Mouse (Mus musculus) frontal cortex, adult (tissue): ENCODE results near the gene Dlgap1.

Source experiments
- ATAC-seq: cut with Nextera tagmentation; 2 replicates; pipeline ENCODE4 v1.9.2; 2017; ENCODE audit warnings: mild to moderate bottlenecking, moderate library complexity, mixed read lengths; ENCODE audit not compliant: low TSS enrichment

Dlgap1 gene

DNA sequence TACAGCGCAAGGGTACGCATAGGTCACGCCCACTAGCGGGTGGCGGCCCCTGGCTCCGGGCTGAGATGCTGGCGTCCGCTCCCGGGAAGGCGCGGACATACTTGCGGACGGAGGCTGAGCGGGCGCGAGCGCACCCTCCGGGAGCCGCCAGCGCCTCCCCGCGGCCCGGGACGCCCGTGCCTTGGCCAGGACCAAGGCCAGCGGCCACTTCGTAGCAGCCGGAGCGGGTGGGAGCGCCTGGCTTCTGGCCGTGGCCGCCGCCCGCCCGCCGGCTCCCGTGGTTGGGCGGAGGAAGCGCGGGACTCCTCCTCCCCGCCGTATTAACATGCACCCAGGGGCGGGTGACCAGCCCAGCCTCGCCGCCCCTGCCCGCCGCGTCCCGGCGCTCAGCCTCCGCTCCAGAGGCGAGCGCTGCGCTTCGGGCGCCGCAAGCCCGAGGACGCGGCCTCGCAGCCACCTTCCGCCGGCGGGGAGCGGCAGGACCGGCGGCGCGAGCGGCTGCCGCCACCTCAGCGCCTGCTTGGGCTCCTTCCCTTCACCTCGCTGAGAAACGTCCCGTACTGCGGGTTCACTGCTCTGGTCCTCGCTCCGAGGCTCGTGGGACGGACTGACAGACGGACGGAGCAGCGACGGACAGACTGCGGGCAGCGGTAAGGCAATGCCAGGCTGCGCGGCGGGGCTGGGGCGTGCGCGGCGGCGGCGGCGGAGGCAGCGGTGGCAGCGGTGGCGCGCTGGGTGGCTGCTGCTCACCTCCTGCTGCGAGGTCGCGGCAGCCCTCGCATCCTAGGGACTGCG lies at the start of gene Dlgap1:
Gene Dlgap1, plus strand, starts transcription at position 53 of the 795 bp plus-strand sequence.
- ATAC-seq, result peak; percentile 79

DNA sequence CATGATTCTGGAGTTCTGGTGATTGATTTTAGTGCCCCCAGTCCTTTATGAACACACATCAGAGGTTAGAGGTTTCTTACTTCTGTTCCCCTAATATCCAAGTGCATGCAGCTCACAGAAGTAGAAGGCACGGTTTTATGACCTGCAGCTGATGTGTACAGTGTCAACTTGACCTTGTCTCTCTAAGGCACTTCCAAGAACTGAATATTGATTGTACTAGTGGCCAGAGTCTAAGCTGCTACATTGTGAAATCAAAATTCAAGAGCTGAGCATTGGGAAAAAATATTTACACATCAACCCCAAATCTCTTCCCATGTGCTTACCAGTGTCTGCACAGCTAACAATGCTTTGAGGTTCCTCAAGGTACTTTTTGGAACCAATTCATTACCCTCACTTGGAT lies 13.9 kb upstream of the Dlgap1 start:
- no peak for ATAC-seq

DNA sequence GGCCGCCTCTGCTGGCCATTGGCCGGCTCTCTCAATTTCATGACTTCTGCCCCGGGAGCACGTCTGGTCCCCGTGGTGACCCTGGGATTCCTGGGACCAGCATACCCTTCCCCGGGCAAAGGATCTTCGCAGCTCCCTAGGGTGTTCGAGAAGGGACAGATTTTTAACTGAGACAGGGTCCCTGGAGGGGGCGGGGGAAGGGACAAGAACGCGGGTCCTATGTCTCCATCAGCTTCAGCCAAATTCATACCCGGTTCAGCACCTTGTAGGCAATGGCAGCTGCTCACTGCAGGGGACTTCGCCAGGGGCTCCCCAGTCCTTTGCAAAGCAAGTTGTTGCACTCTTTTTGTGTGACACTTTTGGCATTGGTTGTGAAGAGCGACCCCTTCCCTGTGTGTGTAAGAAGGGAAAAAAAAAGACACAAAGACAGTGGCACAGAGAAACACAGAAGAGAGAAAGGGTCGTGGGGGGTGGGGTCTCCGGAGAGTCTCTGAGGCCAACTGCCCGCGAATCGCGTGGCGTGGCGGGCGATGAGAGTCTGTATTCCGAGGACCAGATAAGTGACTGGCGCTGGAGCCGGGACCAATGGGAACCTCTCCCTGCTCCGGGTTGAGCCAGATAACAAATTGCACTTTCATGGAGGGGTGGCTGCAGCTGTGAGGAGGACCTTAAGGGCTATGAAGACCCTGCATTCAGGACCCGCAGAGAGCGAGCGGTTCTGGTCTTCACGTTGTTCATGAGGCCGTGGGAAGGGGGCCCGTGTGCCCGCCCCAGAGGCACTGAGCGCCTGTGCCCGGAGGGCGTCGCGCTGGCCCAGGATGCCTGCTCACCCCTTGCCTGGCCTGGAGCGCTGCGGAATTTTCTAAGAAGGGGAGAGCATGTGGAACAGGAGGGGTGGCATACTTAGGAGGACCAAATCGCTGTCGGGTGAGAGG lies 1.2 kb downstream of the Dlgap1 start:
- no peak; the same call in 1 of the 2 replicates for ATAC-seq

- ATAC-seq, result no peak
These were observed 4.2 kb downstream of the Dlgap1 start for GRCm38 (mm10) chr17:69973081-69973480.

DNA sequence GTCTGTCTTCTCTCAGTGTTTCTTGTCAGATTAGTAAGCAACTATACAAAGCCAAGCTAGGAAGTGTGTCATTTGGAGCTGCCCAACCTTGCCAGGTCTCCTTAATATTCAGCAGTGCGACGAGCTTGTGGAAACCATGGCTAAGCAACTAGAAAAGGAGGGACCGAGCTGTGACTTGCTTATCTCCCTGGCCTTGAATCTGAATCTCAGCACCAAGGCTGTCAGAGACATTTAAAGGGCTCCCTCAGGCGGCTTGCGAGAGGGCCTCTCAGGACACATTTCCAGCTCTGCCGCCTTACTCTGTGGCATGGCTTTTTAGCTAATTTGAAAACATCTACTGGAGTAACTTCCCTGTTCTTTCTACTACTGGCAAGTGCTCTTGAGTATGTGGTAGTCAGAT lies 5.1 kb downstream of the Dlgap1 start:
- peak; percentile 38; the same call in 1 of the 2 replicates for ATAC-seq

GRCm38 (mm10) chr17:69982236-69982923 lies 13.5 kb downstream of the Dlgap1 start:
- ATAC-seq, result peak; percentile 84

GRCm38 (mm10) chr17:69996406-69996805 lies 27.5 kb downstream of the Dlgap1 start:
- ATAC-seq, result no peak

DNA sequence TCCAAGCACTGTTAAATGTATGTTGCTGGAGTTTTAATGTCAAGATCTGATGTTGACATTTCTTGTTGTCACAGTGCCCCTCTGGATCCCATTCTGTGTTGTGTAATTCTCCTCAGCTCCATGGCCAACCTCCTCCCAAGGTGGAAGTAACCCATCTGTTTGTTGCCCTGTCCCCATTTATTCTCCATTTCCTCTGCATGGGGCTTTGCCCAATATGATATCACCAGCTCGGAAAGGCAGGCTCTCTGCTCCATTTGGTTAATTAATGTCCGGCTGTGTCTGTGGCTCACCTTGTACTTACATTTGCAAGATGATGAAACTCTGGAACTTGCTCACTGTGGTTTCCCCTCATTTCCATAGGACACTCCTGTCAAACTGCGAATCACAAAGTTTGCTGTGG lies 33.2 kb downstream of the Dlgap1 start:
- ATAC-seq, result no peak

GRCm38 (mm10) chr17:70004628-70005027 lies 35.8 kb downstream of the Dlgap1 start:
- ATAC-seq, result 0 out of 2 replicates have a peak, but pooled peaks have one; percentile 13

- ATAC-seq, result peak; percentile 81
These were observed 38.7 kb downstream of the Dlgap1 start for GRCm38 (mm10) chr17:70007607-70008006.

- ATAC-seq, result no peak
These were observed 47.6 kb downstream of the Dlgap1 start for GRCm38 (mm10) chr17:70016511-70016910.

DNA sequence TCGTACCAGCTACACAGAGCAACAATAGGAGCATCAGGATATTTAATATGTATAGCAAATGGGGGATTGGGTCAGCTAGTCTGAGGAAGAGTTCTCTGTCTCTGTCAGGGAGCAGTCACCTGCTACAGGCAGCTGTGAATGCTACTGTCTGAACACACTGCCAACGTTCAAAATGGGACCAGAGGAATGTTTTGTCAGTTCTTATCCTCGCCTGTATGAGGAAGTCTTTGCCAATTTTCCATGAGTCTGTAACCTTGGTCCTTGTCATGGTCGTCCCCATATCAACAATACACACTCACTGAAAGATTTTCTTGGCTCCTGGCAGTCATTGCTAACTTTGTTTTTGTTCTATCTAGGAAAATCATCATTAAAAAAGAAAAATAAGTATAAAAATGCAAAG lies 51.5 kb downstream of the Dlgap1 start:
- no peak for ATAC-seq

DNA sequence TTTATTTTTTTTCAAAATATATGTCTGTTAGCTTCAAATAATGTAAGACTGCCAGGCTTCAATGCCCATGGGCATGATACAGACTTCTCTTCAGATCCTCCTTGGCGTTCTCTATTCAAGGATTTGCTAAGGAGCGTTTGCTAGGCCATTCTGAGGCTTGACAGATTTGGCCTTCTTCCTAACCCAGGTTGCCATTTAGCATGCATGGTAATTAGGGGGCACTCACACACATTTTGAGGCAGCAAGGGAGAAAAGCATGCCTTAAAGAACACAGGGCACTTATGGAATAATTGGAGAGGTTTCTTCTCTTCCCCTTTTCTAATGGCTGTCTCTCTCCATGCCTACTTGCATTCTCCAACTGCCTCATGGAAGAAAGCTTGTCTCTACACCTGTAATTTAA lies 53.7 kb downstream of the Dlgap1 start:
- ATAC-seq, result no peak

GRCm38 (mm10) chr17:70034862-70035261 lies 66.0 kb downstream of the Dlgap1 start:
- ATAC-seq, result no peak

DNA sequence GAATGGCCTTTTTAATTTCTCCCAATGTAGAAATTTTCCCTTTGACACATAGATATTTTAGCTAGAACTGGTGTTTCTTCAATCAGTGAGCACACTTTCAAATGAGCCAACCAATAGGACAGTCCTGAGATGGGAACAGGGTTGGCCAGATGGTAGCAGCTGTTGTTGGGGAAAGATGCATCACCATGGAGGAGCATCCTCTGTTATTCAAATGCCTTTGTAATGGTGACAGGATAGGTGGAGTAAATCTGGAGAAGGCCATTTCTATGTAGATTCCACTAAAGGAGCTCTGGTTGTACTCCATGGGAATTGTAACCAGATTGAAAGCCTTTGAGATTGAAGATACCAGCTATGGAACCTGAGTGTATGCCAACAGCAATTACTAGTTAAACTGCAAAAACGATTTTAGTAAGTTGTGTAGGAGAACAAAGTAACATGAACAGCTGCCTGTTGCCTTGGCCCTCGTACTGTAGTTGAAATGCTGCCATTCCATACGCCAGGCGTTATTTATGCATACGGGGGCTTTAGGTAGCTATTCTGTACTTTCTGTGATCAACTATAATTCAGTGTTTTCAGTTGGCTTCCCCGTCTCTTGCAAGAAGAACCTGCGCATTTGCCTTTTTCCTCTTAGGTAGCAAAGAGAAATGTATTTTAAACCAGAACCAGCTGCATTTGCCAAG lies 72.0 kb downstream of the Dlgap1 start:
- peak; percentile 79 for ATAC-seq

GRCm38 (mm10) chr17:70068281-70068680 lies 99.4 kb downstream of the Dlgap1 start:
- no peak for ATAC-seq

DNA sequence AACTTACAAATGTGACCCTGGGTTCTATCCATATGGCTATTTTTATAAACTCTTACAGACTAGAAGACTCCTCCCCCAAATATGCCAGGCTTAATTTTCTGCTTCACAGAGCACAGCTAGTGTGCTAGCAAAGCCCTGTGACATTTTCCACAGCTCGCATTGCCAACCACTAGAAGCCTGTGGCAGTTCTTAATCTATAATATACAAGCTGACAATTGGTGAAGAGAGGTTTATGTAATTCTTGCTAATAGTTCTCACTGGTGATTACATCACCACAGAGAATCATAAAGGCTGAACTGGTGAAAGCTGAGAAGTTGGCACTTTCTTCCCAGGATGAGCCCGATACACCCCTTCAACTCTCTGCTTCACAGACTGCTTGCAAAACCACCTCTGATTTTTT lies 103.2 kb downstream of the Dlgap1 start:
- peak; percentile 65 for ATAC-seq

DNA sequence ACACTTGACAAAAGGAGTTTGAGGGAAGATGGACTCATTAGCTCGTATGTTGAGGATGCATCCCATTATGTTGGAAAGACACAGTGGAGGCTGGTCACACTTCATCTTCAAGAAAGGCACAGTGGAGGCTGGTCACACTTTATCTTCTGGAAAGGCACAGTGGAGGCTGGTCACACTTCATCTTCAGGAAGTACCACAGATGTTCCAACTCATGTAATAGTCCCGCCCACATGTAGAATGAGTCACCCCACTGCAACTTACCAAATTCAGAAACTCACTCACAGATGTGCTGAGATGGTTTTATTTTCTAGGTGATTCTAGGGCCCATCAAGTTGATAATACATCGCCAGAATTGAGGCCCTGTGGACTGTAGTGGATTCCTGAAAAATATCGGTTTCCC lies 119.3 kb downstream of the Dlgap1 start:
- ATAC-seq, result peak; percentile 59; the same call in 1 of the 2 replicates

DNA sequence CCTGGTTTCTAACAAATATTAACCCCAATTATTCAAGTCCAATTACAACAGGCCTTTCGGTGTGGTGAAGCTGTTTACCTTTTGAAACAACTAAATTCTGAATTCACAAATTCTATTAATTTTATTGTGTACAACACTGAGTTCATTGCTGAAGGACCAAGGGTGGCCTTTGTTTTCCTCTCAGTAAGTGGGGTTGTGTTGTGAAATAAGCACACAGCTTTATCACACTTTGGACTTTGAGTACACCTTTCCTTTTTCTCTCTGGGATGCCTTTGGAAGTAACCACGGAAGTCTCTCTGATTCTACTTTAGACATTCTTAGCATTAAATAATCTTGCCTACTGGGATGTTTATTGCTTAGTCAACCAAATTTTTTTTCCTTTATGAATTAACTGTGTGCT lies 121.9 kb downstream of the Dlgap1 start:
- ATAC-seq, result no peak

- ATAC-seq, result no peak
These were observed 160.3 kb downstream of the Dlgap1 start for GRCm38 (mm10) chr17:70129151-70129550.

GRCm38 (mm10) chr17:70169831-70170230 lies 201.0 kb downstream of the Dlgap1 start:
- peak; percentile 94 for ATAC-seq
